Mouse (Mus musculus): ENCODE measurements around the gene Hdac10.

DNA sequence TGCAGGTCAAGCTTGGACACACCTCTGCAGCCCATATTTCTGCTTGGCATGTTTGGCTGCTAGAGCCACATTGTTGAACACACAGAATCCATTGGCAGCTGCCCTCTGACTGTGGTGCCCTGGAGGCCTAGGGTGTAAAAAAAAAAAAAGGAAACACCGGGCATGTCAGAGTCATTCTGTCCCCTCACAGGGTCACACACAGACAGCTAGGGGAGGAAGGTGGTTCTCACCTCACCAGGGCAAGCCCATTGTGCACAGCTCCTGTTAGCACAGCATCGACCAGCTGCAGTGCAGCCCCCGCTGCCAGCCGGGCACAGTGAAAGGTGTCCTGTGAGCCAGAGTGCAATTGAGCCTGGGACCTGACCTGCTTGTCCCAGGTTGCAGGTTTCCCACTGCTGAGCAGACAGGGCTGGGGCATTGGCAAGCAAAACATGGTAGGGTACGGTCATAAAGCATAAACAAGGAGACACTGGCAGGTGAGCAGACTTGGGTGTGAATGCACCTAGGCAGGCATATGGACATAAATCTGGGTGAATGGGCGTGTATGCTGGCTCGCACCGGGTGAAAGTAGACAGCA lies 1.0 kb downstream of the Hdac10 start:
- no peak for TF ChIP-seq TAL1 (IDR thresholded peaks at IDR 0.05; ENCODE audit: low read length)
- no peak for TF ChIP-seq GATA1 (IDR thresholded peaks at IDR 0.05; ENCODE audit: low read length)

All from erythroblast, embryonic 14.5 days (primary cell).